Comparison of ENCODE assay signal across 9 mouse cellular contexts in the genomic region with DNA sequence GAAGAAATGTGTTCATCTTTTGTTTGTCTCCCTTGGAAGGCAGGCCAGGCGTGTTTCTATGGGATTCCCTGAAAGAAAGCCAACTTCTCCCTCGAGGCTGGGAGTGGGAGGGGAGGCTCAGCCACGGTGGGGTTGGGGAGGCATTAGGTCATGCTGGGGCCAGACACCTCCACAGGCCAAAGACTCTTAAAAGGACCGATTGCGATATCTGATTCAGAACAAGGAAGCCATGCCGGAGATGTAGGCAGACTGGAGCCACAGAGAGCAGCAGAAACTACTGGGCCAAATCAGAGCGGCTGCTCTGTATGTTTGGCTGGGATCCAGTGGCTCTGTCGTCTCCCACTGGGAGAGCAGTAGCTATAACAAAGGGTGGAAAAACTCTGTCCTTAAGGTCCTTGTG. TPM values are rescaled to one million over a fixed set of nuclear protein-coding genes. Genes with fewer than 3 reads are reported as not detected.
A peak's percentile ranks its signal among the peaks of the same experiment; 100 is the strongest.
DNase-seq lines count a peak whose midpoint lies in the region; ATAC-seq and TF ChIP-seq lines count a peak whose summit lies in the region.
"Had no signal": no experiment of that assay in that cellular context is flagged by ENCODE, and none has a peak within 500 bp of the region (broad histone marks: within the 10 kb centered on the region; RNA-seq: fewer than 3 reads in every experiment).

No protein-coding gene starts in this region.

- H3K27ac ChIP-seq in limb, embryonic 14.5 days (replicated peaks; ENCODE audit: low read depth, low read length): no peak overlapping the region
- no peak overlapping the region for H3K27ac ChIP-seq in limb, embryonic 10.5 days

- peaks cover 6% of the 10 kb centered on the region; the same call in 1 of the 2 replicates for H3K4me1 ChIP-seq in limb, embryonic 14.5 days (ENCODE audit: control insufficient read depth, insufficient read depth, low read length)
- H3K4me1 ChIP-seq in limb, embryonic 10.5 days: no peaks in the 10 kb centered on the region

- no peak for ATAC-seq in limb, embryonic 14.5 days (ENCODE audit: low FRiP score, low read depth)

- H3K36me3 ChIP-seq in limb, embryonic 14.5 days (ENCODE audit: control insufficient read depth, insufficient read depth, low read length): no peaks in the 10 kb centered on the region
- no peaks in the 10 kb centered on the region for H3K36me3 ChIP-seq in limb, embryonic 10.5 days

- 38% methylated on average over 8 of the region's 8 CpGs for WGBS in limb, embryonic 14.5 days
- 72% methylated on average over 8 of the region's 8 CpGs for WGBS in limb, embryonic 10.5 days

- intact Hi-C loops in heart, postnatal 14 days (cut with DNase I): no loop called here

- H3K4me2 ChIP-seq in limb, embryonic 14.5 days (replicated peaks; ENCODE audit: low read depth, low read length, severe bottlenecking): no peak overlapping the region

- no peaks in the 10 kb centered on the region for H3K27me3 ChIP-seq in limb, embryonic 14.5 days (ENCODE audit: control insufficient read depth, insufficient read depth, low read length)
- H3K27me3 ChIP-seq in limb, embryonic 10.5 days (ENCODE audit: low read depth, poor library complexity, severe bottlenecking): no peaks in the 10 kb centered on the region

- H3K9ac ChIP-seq in limb, embryonic 14.5 days (ENCODE audit: low read depth, low read length, severe bottlenecking): no peak overlapping the region

- no peak for TF ChIP-seq POLR2A in limb, embryonic 14.5 days (IDR thresholded peaks at IDR 0.05; ENCODE audit: borderline replicate concordance, extremely low read depth, insufficient read depth, insufficient read length)

- no peak overlapping the region for H3K4me3 ChIP-seq in limb, embryonic 14.5 days (replicated peaks; ENCODE audit: low read length)
- no peak overlapping the region for H3K4me3 ChIP-seq in limb, embryonic 10.5 days

- peak; percentile 43 for DNase-seq in limb, embryonic 14.5 days (ENCODE audit: low spot score)
- no peak for DNase-seq in limb, embryonic 10.5 days (ENCODE audit: low spot score)
- DNase-seq in cerebellum, postnatal 36 days: peak; percentile 36 to 43
- peak; percentile 29 to 43 for DNase-seq in heart, postnatal 14 days
- DNase-seq in neural tube, embryonic 10.5 days (ENCODE audit: extremely low spot score, low spot score): peak; percentile 14
- no peak for DNase-seq in layer of hippocampus, adult 9-11 months
- no peak for DNase-seq in ovary, postnatal 10 days (ENCODE audit: low spot score)

- no peaks in the 10 kb centered on the region for H3K9me3 ChIP-seq in limb, embryonic 14.5 days (ENCODE audit: control insufficient read depth, low read length)
- H3K9me3 ChIP-seq in limb, embryonic 10.5 days (replicated peaks): no peaks in the 10 kb centered on the region

RNA-seq across cellular contexts. Expression of a gene that starts 1.3 kb away (rescaled TPM):
- polyA plus RNA-seq in limb, embryonic 14.5 days (2012; rRNA removed): 0.23 TPM in 1 of 2 replicates, not detected in the other
- polyA plus RNA-seq in limb, embryonic 14.5 days (2014; fragmentation: Nextera tagmentation; extraction: Ambion mirVana): 0.25 TPM in 1 of 2 replicates, not detected in the other
- not detected in 2 replicates for polyA plus RNA-seq in limb, embryonic 10.5 days (2016; fragmentation: Nextera tagmentation; extraction: Ambion mirVana)
- not detected for total RNA-seq in heart, postnatal 14 days (2021)
- total RNA-seq: megakaryocyte-erythroid progenitor cell, adult 5-6 weeks had no signal
- polyA plus RNA-seq: stomach, embryonic 16.5 days had no signal

Comparison
In these comparisons a context has a peak if more than half of its experiments do, and no peak if none do; other contexts are left out.
1. DNase-seq: peak in limb, embryonic 14.5 days (single experiment), cerebellum, postnatal 36 days (2 of 2), heart, postnatal 14 days (2 of 2) and neural tube, embryonic 10.5 days (single experiment); none in limb, embryonic 10.5 days (single experiment), layer of hippocampus, adult 9-11 months (single experiment) and ovary, postnatal 10 days (single experiment).